Mouse (Mus musculus): ENCODE measurements around the gene Pacs2. TPM values are rescaled to one million over a fixed set of nuclear protein-coding genes. Genes with fewer than 3 reads are reported as not detected.

Pacs2 gene
- polyA plus RNA-seq, 1 experiment from 2014 or later = 11.7 TPM

GRCm38 (mm10) chr12:113015956-113016355, 1.6 kb downstream of the Pacs2 start:
- 0 out of 2 replicates have a peak, but pooled peaks cover 2% of the 10 kb centered on the region for H3K36me3 ChIP-seq
- no peaks in the 10 kb centered on the region for H3K9me3 ChIP-seq
- H3K4me3 ChIP-seq (replicated peaks) = peak overlapping the region; percentile 98; the same call in 1 of the 2 replicates
- no peaks in the 10 kb centered on the region for H3K27me3 ChIP-seq (replicated peaks)
- H3K4me2 ChIP-seq (replicated peaks) = peak overlapping the region; percentile 87; the same call in 1 of the 2 replicates
- 0 out of 2 replicates have a peak overlapping the region, but pooled peaks have one; percentile 88 for H3K9ac ChIP-seq
- WGBS = 71% methylated on average over 4 of the region's 4 CpGs
- H3K27ac ChIP-seq = no peak overlapping the region
- peaks cover 34% of the 10 kb centered on the region for H3K4me1 ChIP-seq (replicated peaks)
- no peak for ATAC-seq

GRCm38 (mm10) chr12:113016976-113017375, 2.7 kb downstream of the Pacs2 start:
- 0 out of 2 replicates have a peak, but pooled peaks cover 2% of the 10 kb centered on the region for H3K36me3 ChIP-seq
- H3K4me3 ChIP-seq (replicated peaks) = no peak overlapping the region
- H3K27ac ChIP-seq = no peak overlapping the region
- no peaks in the 10 kb centered on the region for H3K9me3 ChIP-seq
- no peak overlapping the region for H3K9ac ChIP-seq
- no peak overlapping the region; the same call in 1 of the 2 replicates for H3K4me2 ChIP-seq (replicated peaks)
- ATAC-seq = no peak
- no peaks in the 10 kb centered on the region for H3K27me3 ChIP-seq (replicated peaks)
- WGBS = 67% methylated on average over 8 of the region's 8 CpGs
- peaks cover 34% of the 10 kb centered on the region for H3K4me1 ChIP-seq (replicated peaks)

GRCm38 (mm10) chr12:113017429-113017984, 3.2 kb downstream of the Pacs2 start:
- no peak overlapping the region for H3K9ac ChIP-seq
- 67% methylated on average over 9 of the region's 9 CpGs for WGBS
- no peak overlapping the region for H3K4me2 ChIP-seq (replicated peaks)
- no peak overlapping the region for H3K4me3 ChIP-seq (replicated peaks)
- no peak overlapping the region for H3K27ac ChIP-seq
- no peaks in the 10 kb centered on the region for H3K27me3 ChIP-seq (replicated peaks)
- ATAC-seq = no peak
- no peaks in the 10 kb centered on the region for H3K9me3 ChIP-seq
- 0 out of 2 replicates have a peak, but pooled peaks cover 2% of the 10 kb centered on the region for H3K36me3 ChIP-seq
- peaks cover 34% of the 10 kb centered on the region for H3K4me1 ChIP-seq (replicated peaks)

GRCm38 (mm10) chr12:113018763-113019162, 4.5 kb downstream of the Pacs2 start:
- Histone ChIP-seq H3K9me3 (no peaks in the 10 kb centered on the region), H3K27me3 (replicated peaks) (no peaks in the 10 kb centered on the region), H3K36me3 (peaks cover 2% of the 10 kb centered on the region; the same call in 1 of the 2 replicates), H3K4me2 (replicated peaks) (no peak overlapping the region), H3K4me1 (replicated peaks) (peaks cover 22% of the 10 kb centered on the region), H3K9ac (no peak overlapping the region), H3K27ac (no peak overlapping the region), H3K4me3 (replicated peaks) (no peak overlapping the region)
- no peak for ATAC-seq
- WGBS = 72% methylated on average over 4 of the region's 4 CpGs

GRCm38 (mm10) chr12:113021488-113021887, 7.2 kb downstream of the Pacs2 start:
- Histone ChIP-seq H3K36me3 (peaks cover 2% of the 10 kb centered on the region; the same call in 1 of the 2 replicates), H3K9me3 (no peaks in the 10 kb centered on the region), H3K27me3 (replicated peaks) (no peaks in the 10 kb centered on the region), H3K4me3 (replicated peaks) (no peak overlapping the region), H3K4me1 (replicated peaks) (peaks cover 8% of the 10 kb centered on the region; the same call in 1 of the 2 replicates), H3K4me2 (replicated peaks) (no peak overlapping the region), H3K27ac (no peak overlapping the region), H3K9ac (no peak overlapping the region)
- ATAC-seq = no peak

- H3K4me3 ChIP-seq (replicated peaks) = no peak overlapping the region
- H3K36me3 ChIP-seq = peaks cover 2% of the 10 kb centered on the region; the same call in 1 of the 2 replicates
- no peaks in the 10 kb centered on the region; the same call in 1 of the 2 replicates for H3K4me1 ChIP-seq (replicated peaks)
- 84% methylated on average over 4 of the region's 4 CpGs for WGBS
- H3K27me3 ChIP-seq (replicated peaks) = no peaks in the 10 kb centered on the region
- H3K9ac ChIP-seq = no peak overlapping the region
- ATAC-seq = no peak
- no peaks in the 10 kb centered on the region for H3K9me3 ChIP-seq
- no peak overlapping the region for H3K27ac ChIP-seq
- H3K4me2 ChIP-seq (replicated peaks) = no peak overlapping the region
These were observed 8.8 kb downstream of the Pacs2 start for GRCm38 (mm10) chr12:113023082-113023481.

- Histone ChIP-seq H3K9me3 (no peaks in the 10 kb centered on the region), H3K9ac (no peak overlapping the region), H3K36me3 (no peaks in the 10 kb centered on the region; the same call in 1 of the 2 replicates), H3K4me2 (replicated peaks) (no peak overlapping the region), H3K4me1 (replicated peaks) (peaks cover 15% of the 10 kb centered on the region; the same call in 1 of the 2 replicates), H3K4me3 (replicated peaks) (no peak overlapping the region), H3K27ac (no peak overlapping the region), H3K27me3 (replicated peaks) (no peaks in the 10 kb centered on the region)
- 95% methylated on average over 1 of the region's 1 CpGs for WGBS
- no peak for ATAC-seq
These were observed 12.2 kb downstream of the Pacs2 start for GRCm38 (mm10) chr12:113026557-113026956.

GRCm38 (mm10) chr12:113027495-113027894, 13.2 kb downstream of the Pacs2 start:
- ATAC-seq = no peak
- Histone ChIP-seq H3K4me3 (replicated peaks) (no peak overlapping the region), H3K27me3 (replicated peaks) (no peaks in the 10 kb centered on the region), H3K9ac (no peak overlapping the region), H3K27ac (no peak overlapping the region), H3K36me3 (no peaks in the 10 kb centered on the region; the same call in 1 of the 2 replicates), H3K4me1 (replicated peaks) (peaks cover 18% of the 10 kb centered on the region; the same call in 1 of the 2 replicates), H3K9me3 (no peaks in the 10 kb centered on the region), H3K4me2 (replicated peaks) (no peak overlapping the region)
- 81% methylated on average over 2 of the region's 2 CpGs for WGBS

GRCm38 (mm10) chr12:113028067-113028466, 13.8 kb downstream of the Pacs2 start:
- no peaks in the 10 kb centered on the region for H3K27me3 ChIP-seq (replicated peaks)
- no peak overlapping the region; the same call in 1 of the 2 replicates for H3K4me2 ChIP-seq (replicated peaks)
- no peaks in the 10 kb centered on the region; the same call in 1 of the 2 replicates for H3K36me3 ChIP-seq
- no peak overlapping the region for H3K27ac ChIP-seq
- no peak overlapping the region for H3K4me3 ChIP-seq (replicated peaks)
- no peak overlapping the region for H3K9ac ChIP-seq
- 66% methylated on average over 5 of the region's 5 CpGs for WGBS
- no peaks in the 10 kb centered on the region for H3K9me3 ChIP-seq
- no peak for ATAC-seq
- H3K4me1 ChIP-seq (replicated peaks) = peaks cover 18% of the 10 kb centered on the region; the same call in 1 of the 2 replicates

- Histone ChIP-seq H3K36me3 (no peaks in the 10 kb centered on the region), H3K27ac (no peak overlapping the region), H3K4me1 (replicated peaks) (peaks cover 18% of the 10 kb centered on the region; the same call in 1 of the 2 replicates), H3K4me3 (replicated peaks) (no peak overlapping the region), H3K9me3 (no peaks in the 10 kb centered on the region), H3K9ac (no peak overlapping the region), H3K4me2 (replicated peaks) (no peak overlapping the region), H3K27me3 (replicated peaks) (no peaks in the 10 kb centered on the region)
- 73% methylated on average over 9 of the region's 9 CpGs for WGBS
- no peak for ATAC-seq
These were observed 14.6 kb downstream of the Pacs2 start for GRCm38 (mm10) chr12:113028898-113029297.

GRCm38 (mm10) chr12:113030046-113030445, 15.7 kb downstream of the Pacs2 start:
- ATAC-seq = no peak; the same call in 1 of the 2 replicates
- H3K36me3 ChIP-seq = no peaks in the 10 kb centered on the region
- H3K9me3 ChIP-seq = no peaks in the 10 kb centered on the region
- peaks cover 18% of the 10 kb centered on the region; the same call in 1 of the 2 replicates for H3K4me1 ChIP-seq (replicated peaks)
- H3K4me3 ChIP-seq (replicated peaks) = no peak overlapping the region
- H3K27me3 ChIP-seq (replicated peaks) = no peaks in the 10 kb centered on the region
- H3K27ac ChIP-seq = no peak overlapping the region
- no peak overlapping the region for H3K4me2 ChIP-seq (replicated peaks)
- H3K9ac ChIP-seq = no peak overlapping the region
- WGBS = 48% methylated on average over 4 of the region's 4 CpGs

- H3K4me3 ChIP-seq (replicated peaks) = no peak overlapping the region
- peak; percentile 26; the same call in 1 of the 2 replicates for ATAC-seq
- no peak overlapping the region for H3K4me2 ChIP-seq (replicated peaks)
- H3K36me3 ChIP-seq = no peaks in the 10 kb centered on the region
- WGBS = 74% methylated on average over 9 of the region's 9 CpGs
- no peak overlapping the region for H3K27ac ChIP-seq
- H3K9ac ChIP-seq = no peak overlapping the region
- H3K9me3 ChIP-seq = no peaks in the 10 kb centered on the region
- H3K4me1 ChIP-seq (replicated peaks) = peaks cover 18% of the 10 kb centered on the region; the same call in 1 of the 2 replicates
- H3K27me3 ChIP-seq (replicated peaks) = no peaks in the 10 kb centered on the region
These were observed 16.7 kb downstream of the Pacs2 start for GRCm38 (mm10) chr12:113030993-113031392.

- Histone ChIP-seq H3K36me3 (no peaks in the 10 kb centered on the region), H3K27me3 (replicated peaks) (no peaks in the 10 kb centered on the region), H3K27ac (no peak overlapping the region), H3K9ac (no peak overlapping the region), H3K4me2 (replicated peaks) (no peak overlapping the region), H3K9me3 (no peaks in the 10 kb centered on the region), H3K4me3 (replicated peaks) (no peak overlapping the region), H3K4me1 (replicated peaks) (peaks cover 18% of the 10 kb centered on the region; the same call in 1 of the 2 replicates)
- ATAC-seq = no peak
- WGBS = 87% methylated on average over 6 of the region's 6 CpGs
These were observed 17.1 kb downstream of the Pacs2 start for GRCm38 (mm10) chr12:113031441-113031840.
